28 mouse cellular contexts compared by ENCODE assay signal in the genomic region with DNA sequence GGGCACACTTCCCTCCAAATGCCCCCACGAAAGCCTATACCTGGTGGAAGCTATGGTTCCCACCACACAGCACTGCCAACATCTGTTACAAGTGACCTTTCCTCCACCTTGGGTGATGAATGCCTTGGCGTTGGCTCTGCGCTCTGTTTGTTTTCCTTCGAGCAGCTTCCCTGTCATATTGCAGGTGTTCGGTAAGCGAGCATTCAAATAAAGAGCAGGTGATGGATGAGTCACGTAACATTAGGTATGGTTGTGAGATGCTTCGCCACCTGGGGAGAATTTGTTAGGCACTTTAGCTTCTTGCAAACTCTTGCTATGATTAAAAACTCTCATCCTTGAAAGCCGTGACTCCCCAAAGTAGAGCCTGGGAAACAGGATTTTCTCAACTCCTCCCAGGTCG.
DNase-seq lines count a peak whose midpoint lies in the region; ATAC-seq and TF ChIP-seq lines count a peak whose summit lies in the region.
"Had no signal": no experiment of that assay in that cellular context is flagged by ENCODE, and none has a peak within 500 bp of the region (broad histone marks: within the 10 kb centered on the region; RNA-seq: fewer than 3 reads in every experiment).

No protein-coding gene starts in this region.

- H3K4me1 ChIP-seq in intestine, embryonic 16.5 days (ENCODE audit: control insufficient read depth, insufficient read depth, low read length), result no peaks in the 10 kb centered on the region; the same call in 1 of the 2 replicates
- H3K4me1 ChIP-seq in intestine, postnatal 0 days (replicated peaks; ENCODE audit: control insufficient read depth, insufficient read depth, low read length), result peaks cover 5% of the 10 kb centered on the region; the same call in 1 of the 2 replicates
- H3K4me1 ChIP-seq: embryonic facial prominence, embryonic 12.5 days had no signal

- 0 out of 2 replicates have a peak, but pooled peaks have one; percentile 9 for ATAC-seq in intestine, embryonic 16.5 days
- ATAC-seq in intestine, postnatal 0 days, result no peak
- ATAC-seq: activated CD4-positive, CD25-positive, alpha-beta regulatory T cell, adult 4 months; CD4-positive, CD25-positive, alpha-beta regulatory T cell, adult 4 months; forebrain, embryonic 13.5 days; forebrain, embryonic 15.5 days; forebrain, postnatal 0 days; Patski had no signal

- DNase-seq in embryo, embryonic 10 days (ENCODE audit: low spot score), result peak; percentile 17
- DNase-seq in embryo, embryonic 10.5 days (ENCODE audit: low spot score), result no peak
- DNase-seq in gonadal fat pad, adult 2 months (ENCODE audit: low read depth), result peak; percentile 56
- no peak for DNase-seq in layer of hippocampus, adult 18-20 months (ENCODE audit: low spot score in 2 of 2)
- DNase-seq in adipocyte (ENCODE audit: low spot score), result no peak
- DNase-seq: adrenal gland, adult 2 months; adrenal gland, postnatal 10 days; adrenal gland, postnatal 25 days; B cell, adult 2 months; cerebellum, adult 11-12 months; cerebellum, adult 2 months; cerebellum, adult 9-10 months; cerebellum, postnatal 14 days; cerebellum, postnatal 36 days; embryo, embryonic 11 days; forebrain, postnatal 0 days had no signal

- H3K9me3 ChIP-seq in intestine, embryonic 16.5 days (ENCODE audit: control insufficient read depth, low read length), result no peaks in the 10 kb centered on the region
- H3K9me3 ChIP-seq in intestine, postnatal 0 days (ENCODE audit: control insufficient read depth), result no peaks in the 10 kb centered on the region
- H3K9me3 ChIP-seq: embryonic facial prominence, embryonic 12.5 days; embryonic facial prominence, embryonic 15.5 days; forebrain, embryonic 13.5 days; forebrain, embryonic 15.5 days; G1E had no signal

- WGBS in intestine, embryonic 16.5 days, result 73% methylated on average over 10 of the region's 10 CpGs
- WGBS in intestine, postnatal 0 days, result 76% methylated on average over 10 of the region's 10 CpGs

- H3K4me3 ChIP-seq in intestine, embryonic 16.5 days (ENCODE audit: low read length), result no peak overlapping the region
- no peak overlapping the region for H3K4me3 ChIP-seq in intestine, postnatal 0 days (ENCODE audit: low read depth, low read length)
- H3K4me3 ChIP-seq: embryonic facial prominence, embryonic 12.5 days; embryonic facial prominence, embryonic 15.5 days; erythroblast, embryonic 14.5 days; forebrain, embryonic 13.5 days; forebrain, embryonic 15.5 days had no signal

- H3K9ac ChIP-seq in intestine, embryonic 16.5 days (ENCODE audit: low read depth, low read length), result no peak overlapping the region
- H3K9ac ChIP-seq in intestine, postnatal 0 days (ENCODE audit: low read depth, low read length), result no peak overlapping the region
- H3K9ac ChIP-seq: embryonic facial prominence, embryonic 12.5 days; embryonic facial prominence, embryonic 15.5 days; forebrain, embryonic 13.5 days; forebrain, embryonic 15.5 days; forebrain, postnatal 0 days had no signal

- no peaks in the 10 kb centered on the region for H3K36me3 ChIP-seq in intestine, embryonic 16.5 days (ENCODE audit: control insufficient read depth, insufficient read depth, low read length)
- no peaks in the 10 kb centered on the region for H3K36me3 ChIP-seq in intestine, postnatal 0 days (ENCODE audit: control insufficient read depth, insufficient read depth)
- H3K36me3 ChIP-seq: embryonic facial prominence, embryonic 12.5 days; embryonic facial prominence, embryonic 15.5 days; forebrain, embryonic 15.5 days; G1E had no signal

- no peaks in the 10 kb centered on the region for H3K27me3 ChIP-seq in intestine, embryonic 16.5 days (replicated peaks; ENCODE audit: control insufficient read depth, insufficient read depth, low read length)
- H3K27me3 ChIP-seq in intestine, postnatal 0 days (replicated peaks; ENCODE audit: control insufficient read depth, insufficient read depth, low read length), result no peaks in the 10 kb centered on the region
- H3K27me3 ChIP-seq: CH12.LX; embryonic facial prominence, embryonic 12.5 days; embryonic facial prominence, embryonic 15.5 days; forebrain, embryonic 13.5 days; forebrain, embryonic 15.5 days; Patski had no signal

- H3K4me2 ChIP-seq in intestine, embryonic 16.5 days (ENCODE audit: low read depth, low read length), result no peak overlapping the region
- H3K4me2 ChIP-seq in intestine, postnatal 0 days (replicated peaks; ENCODE audit: low read depth), result no peak overlapping the region
- H3K4me2 ChIP-seq: embryonic facial prominence, embryonic 12.5 days; embryonic facial prominence, embryonic 15.5 days; forebrain, embryonic 13.5 days; forebrain, embryonic 15.5 days had no signal

- H3K27ac ChIP-seq in intestine, embryonic 16.5 days (ENCODE audit: low read length), result no peak overlapping the region
- H3K27ac ChIP-seq in intestine, postnatal 0 days (ENCODE audit: low read depth, low read length), result no peak overlapping the region
- H3K27ac ChIP-seq: embryonic facial prominence, embryonic 12.5 days; embryonic facial prominence, embryonic 15.5 days; forebrain, embryonic 13.5 days; forebrain, embryonic 15.5 days had no signal

- TF ChIP-seq CTCF in intestine, postnatal 0 days (IDR thresholded peaks at IDR 0.05; ENCODE audit: low read depth), result no peak

Comparison
In these comparisons a context has a peak if more than half of its experiments do, and no peak if none do; other contexts are left out.
1. DNase-seq: peak in embryo, embryonic 10 days (single experiment) and gonadal fat pad, adult 2 months (single experiment); none in embryo, embryonic 10.5 days (single experiment), layer of hippocampus, adult 18-20 months (0 of 2) and adipocyte (single experiment).